Mouse (Mus musculus) limb, embryonic 14.5 days (tissue): ENCODE data around the gene Pak1ip1. TPM values are rescaled to one million over a fixed set of nuclear protein-coding genes. Genes with fewer than 3 reads are reported as not detected.

Source experiments
- ATAC-seq: fragments of 200-750 bp; cut with Nextera tagmentation; 2 replicates; pipeline ENCODE4 v1.8.0; 2017; ENCODE audit warnings: low read depth, moderate number of reproducible peaks, moderate TSS enrichment; ENCODE audit not compliant: low FRiP score
- DNase-seq: peaks from one replicate; pipeline ENCODE4 v3.0.0-alpha.2; 2015; ENCODE audit warnings: low spot score
- H3K27ac ChIP-seq: fragments of 300-500 bp; sonication (generic); replicated peaks from 2 replicates; pipeline ENCODE4 v1.5.1; 2014; ENCODE audit warnings: low read depth, mild to moderate bottlenecking, low read length, moderate library complexity, mixed read lengths
- H3K27me3 ChIP-seq: fragments of 300-500 bp; sonication (generic); 2 replicates; pipeline ENCODE4 v1.6.1; 2014; ENCODE audit warnings: low read length, mixed read lengths; ENCODE audit not compliant: control insufficient read depth, insufficient read depth
- H3K36me3 ChIP-seq: fragments of 300-500 bp; sonication (generic); 2 replicates; pipeline ENCODE4 v1.6.1; 2014; ENCODE audit warnings: mild to moderate bottlenecking, low read length, moderate library complexity, mixed read lengths; ENCODE audit not compliant: control insufficient read depth, insufficient read depth
- H3K4me1 ChIP-seq: fragments of 300-500 bp; sonication (generic); 2 replicates; pipeline ENCODE4 v1.6.1; 2014; ENCODE audit warnings: antibody characterized with exemption, low read length, mixed read lengths; ENCODE audit not compliant: control insufficient read depth, insufficient read depth
- H3K4me2 ChIP-seq: fragments of 300-500 bp; sonication (generic); replicated peaks from 2 replicates; pipeline ENCODE4 v1.6.1; 2014; ENCODE audit warnings: low read depth, mild to moderate bottlenecking, low read length, moderate library complexity; ENCODE audit not compliant: severe bottlenecking
- H3K4me3 ChIP-seq: fragments of 300-500 bp; sonication (generic); replicated peaks from 2 replicates; pipeline ENCODE4 v1.5.1; 2014; ENCODE audit warnings: low read length
- H3K9ac ChIP-seq: fragments of 300-500 bp; sonication (generic); 2 replicates; pipeline ENCODE4 v1.6.1; 2014; ENCODE audit warnings: mild to moderate bottlenecking, low read depth, low read length, moderate library complexity; ENCODE audit not compliant: severe bottlenecking
- H3K9me3 ChIP-seq: fragments of 300-500 bp; sonication (generic); 2 replicates; pipeline ENCODE4 v1.6.1; 2016; ENCODE audit warnings: low read length; ENCODE audit not compliant: control insufficient read depth
- POLR2A ChIP-seq: fragments of 200-500 bp; IDR thresholded peaks from 2 replicates; pipeline ENCODE4 v1.8.0; 2012; ENCODE audit warnings: inconsistent platforms, mild to moderate bottlenecking, moderate library complexity, borderline replicate concordance; ENCODE audit not compliant: insufficient read depth, insufficient read length; ENCODE audit errors: extremely low read depth
- WGBS: fragments of 180-500 bp; shearing (Covaris S2); extraction: QIAGEN DNeasy Blood & Tissue Kit; methylation state at CpG from one replicate; pipeline ENCODE4 v1.1.7; 2014; 5-methylcytosine and 5-hydroxymethylcytosine counted together
- polyA plus RNA-seq, 2 experiments: library from polyadenylated mRNA; depleted of rRNA in 1 of 2; stranded (reverse) in 1 of 2; unstranded in 1 of 2; fragments of >200 nt; fragmentation: Nextera tagmentation in 1 of 2; extraction: Ambion mirVana in 1 of 2; gene quantifications; 2 replicates each; pipeline versions ENCODE4 v1.2.1 to v1.2.3; 2012 to 2014

Pak1ip1 gene
- polyA plus RNA-seq, 2 experiments, result 54.0 to 55.7 TPM

- no peaks in the 10 kb centered on the region for H3K36me3 ChIP-seq
- H3K4me3 ChIP-seq, result no peak overlapping the region
- H3K4me1 ChIP-seq, result no peaks in the 10 kb centered on the region
- no peak for ATAC-seq
- H3K4me2 ChIP-seq, result no peak overlapping the region
- no peak for DNase-seq
- H3K27me3 ChIP-seq, result no peaks in the 10 kb centered on the region
- H3K9ac ChIP-seq, result no peak overlapping the region
- WGBS, result 84% methylated on average over 5 of the region's 5 CpGs
- H3K9me3 ChIP-seq, result no peaks in the 10 kb centered on the region
- no peak overlapping the region for H3K27ac ChIP-seq
- TF ChIP-seq POLR2A, result no peak
These were observed 29.3 kb downstream of the Pak1ip1 start for GRCm38 (mm10) chr13:41030098-41030497.

GRCm38 (mm10) chr13:41042511-41042910 is 41.7 kb downstream of the Pak1ip1 start:
- Histone ChIP-seq H3K9me3 (no peaks in the 10 kb centered on the region), H3K27me3 (no peaks in the 10 kb centered on the region), H3K4me2 (no peak overlapping the region), H3K4me1 (no peaks in the 10 kb centered on the region), H3K4me3 (no peak overlapping the region), H3K27ac (no peak overlapping the region), H3K36me3 (no peaks in the 10 kb centered on the region), H3K9ac (no peak overlapping the region)
- no peak for ATAC-seq
- no peak for DNase-seq
- TF ChIP-seq POLR2A, result no peak
- WGBS, result 97% methylated on average over 4 of the region's 4 CpGs

GRCm38 (mm10) chr13:41045901-41046300 is 45.1 kb downstream of the Pak1ip1 start:
- 89% methylated on average over 8 of the region's 8 CpGs for WGBS
- no peak overlapping the region for H3K4me3 ChIP-seq
- DNase-seq (no peak), ATAC-seq (no peak)
- no peak overlapping the region for H3K27ac ChIP-seq
- H3K27me3 ChIP-seq, result no peaks in the 10 kb centered on the region
- TF ChIP-seq POLR2A, result no peak
- no peak overlapping the region for H3K9ac ChIP-seq
- no peaks in the 10 kb centered on the region for H3K4me1 ChIP-seq
- H3K9me3 ChIP-seq, result no peaks in the 10 kb centered on the region
- no peaks in the 10 kb centered on the region for H3K36me3 ChIP-seq
- H3K4me2 ChIP-seq, result no peak overlapping the region

- Histone ChIP-seq H3K36me3 (no peaks in the 10 kb centered on the region), H3K9ac (no peak overlapping the region), H3K4me2 (no peak overlapping the region), H3K27me3 (no peaks in the 10 kb centered on the region), H3K27ac (no peak overlapping the region), H3K9me3 (no peaks in the 10 kb centered on the region), H3K4me1 (no peaks in the 10 kb centered on the region), H3K4me3 (no peak overlapping the region)
- no peak for DNase-seq
- 86% methylated on average over 6 of the region's 6 CpGs for WGBS
- no peak for ATAC-seq
- no peak for TF ChIP-seq POLR2A
These were observed 46.5 kb downstream of the Pak1ip1 start for GRCm38 (mm10) chr13:41047280-41047679.

DNA sequence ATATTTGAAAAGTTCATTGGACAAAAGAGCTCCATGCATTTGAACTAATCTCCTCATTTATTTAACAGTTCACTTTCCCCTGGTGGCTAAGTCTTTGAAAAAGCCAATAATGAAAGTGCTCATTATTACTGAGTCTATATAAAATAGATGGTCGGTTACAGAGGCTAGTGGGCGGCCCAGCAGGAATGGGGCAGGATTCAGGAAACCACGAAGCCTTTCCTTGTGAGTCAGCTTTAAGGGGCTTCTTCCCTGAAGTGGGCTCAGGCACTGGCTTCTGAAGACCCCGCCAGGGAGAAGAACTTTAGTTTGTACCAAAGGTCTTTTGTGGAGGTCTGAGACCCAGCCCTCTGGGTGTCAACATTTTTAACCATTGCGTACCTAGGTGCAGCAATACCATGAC is 51.1 kb downstream of the Pak1ip1 start:
- TF ChIP-seq POLR2A, result no peak
- Histone ChIP-seq H3K27ac (no peak overlapping the region), H3K9ac (no peak overlapping the region), H3K9me3 (no peaks in the 10 kb centered on the region), H3K4me1 (no peaks in the 10 kb centered on the region), H3K27me3 (no peaks in the 10 kb centered on the region), H3K36me3 (no peaks in the 10 kb centered on the region), H3K4me3 (no peak overlapping the region), H3K4me2 (no peak overlapping the region)
- DNase-seq (no peak), ATAC-seq (no peak)
- 54% methylated on average over 5 of the region's 5 CpGs for WGBS

Other genes starting within 250 kb of the Pak1ip1 start
- 1.6 and 1.7 TPM in 2 replicates for gene Gcnt2, start 141.3 kb upstream of the Pak1ip1 start, polyA plus RNA-seq (2012; rRNA removed)
- gene Gcnt2, start 141.3 kb upstream of the Pak1ip1 start, polyA plus RNA-seq (2014; fragmentation: Nextera tagmentation; extraction: Ambion mirVana), result 2.5 TPM in 2 replicates
- 110 and 122 TPM in 2 replicates for gene Tmem14c, start 15.3 kb downstream of the Pak1ip1 start, polyA plus RNA-seq (2012; rRNA removed)
- 220 and 229 TPM in 2 replicates for gene Tmem14c, start 15.3 kb downstream of the Pak1ip1 start, polyA plus RNA-seq (2014; fragmentation: Nextera tagmentation; extraction: Ambion mirVana)
- gene Mak, start 78.7 kb downstream of the Pak1ip1 start, polyA plus RNA-seq (2012; rRNA removed), result 0.64 and 0.79 TPM in 2 replicates
- 0.23 and 0.46 TPM in 2 replicates for gene Mak, start 78.7 kb downstream of the Pak1ip1 start, polyA plus RNA-seq (2014; fragmentation: Nextera tagmentation; extraction: Ambion mirVana)
- gene Gcm2, start 110.0 kb downstream of the Pak1ip1 start, polyA plus RNA-seq (2012; rRNA removed), result 0.14 TPM in 1 of 2 replicates, not detected in the other
- gene Gcm2, start 110.0 kb downstream of the Pak1ip1 start, polyA plus RNA-seq (2014; fragmentation: Nextera tagmentation; extraction: Ambion mirVana), result not detected in 2 replicates
- gene Sycp2l, start 113.3 kb downstream of the Pak1ip1 start, polyA plus RNA-seq (2012; rRNA removed), result not detected in 2 replicates
- gene Sycp2l, start 113.3 kb downstream of the Pak1ip1 start, polyA plus RNA-seq (2014; fragmentation: Nextera tagmentation; extraction: Ambion mirVana), result not detected in 2 replicates
- 2.3 and 2.7 TPM in 2 replicates for gene Elovl2, start 219.4 kb downstream of the Pak1ip1 start, polyA plus RNA-seq (2012; rRNA removed)
- gene Elovl2, start 219.4 kb downstream of the Pak1ip1 start, polyA plus RNA-seq (2014; fragmentation: Nextera tagmentation; extraction: Ambion mirVana), result 2.5 and 3.7 TPM in 2 replicates
- gene Smim13, start 248.8 kb downstream of the Pak1ip1 start, polyA plus RNA-seq (2012; rRNA removed), result 12.3 and 13.4 TPM in 2 replicates
- 15.8 and 17.3 TPM in 2 replicates for gene Smim13, start 248.8 kb downstream of the Pak1ip1 start, polyA plus RNA-seq (2014; fragmentation: Nextera tagmentation; extraction: Ambion mirVana)